Mouse (Mus musculus) liver, embryonic 11.5 days (tissue): ENCODE results near the gene Foxp1. TPM values are rescaled to one million over a fixed set of nuclear protein-coding genes. Genes with fewer than 3 reads are reported as not detected.
A peak's percentile ranks its signal among the peaks of the same experiment; 100 is the strongest.

Experiments
- ATAC-seq: fragments of 200-750 bp; cut with Nextera tagmentation; replicated peaks from 2 replicates; pipeline ENCODE4 v1.8.0; 2017; ENCODE audit warnings: moderate number of reproducible peaks, mild to moderate bottlenecking, moderate TSS enrichment, moderate library complexity; ENCODE audit not compliant: low FRiP score
- DNase-seq: peaks from one replicate; pipeline ENCODE4 v3.0.0-alpha.2; 2017; ENCODE audit warnings: low spot score
- H3K27ac ChIP-seq: fragments of 300-500 bp; sonication (generic); 2 replicates; pipeline ENCODE4 v1.5.1; 2014; ENCODE audit warnings: mild to moderate bottlenecking, low read depth, low read length, control low read depth
- H3K27me3 ChIP-seq: fragments of 300-500 bp; sonication (generic); replicated peaks from 2 replicates; pipeline ENCODE4 v1.6.1; 2014; ENCODE audit warnings: low read length, mixed read lengths; ENCODE audit not compliant: control insufficient read depth, insufficient read depth
- H3K36me3 ChIP-seq: fragments of 300-500 bp; sonication (generic); 2 replicates; pipeline ENCODE4 v1.6.1; 2014; ENCODE audit warnings: mild to moderate bottlenecking, low read length, moderate library complexity, mixed read lengths; ENCODE audit not compliant: control insufficient read depth, insufficient read depth
- H3K4me1 ChIP-seq: fragments of 300-500 bp; sonication (generic); replicated peaks from 2 replicates; pipeline ENCODE4 v1.6.1; 2014; ENCODE audit warnings: low read length, mixed read lengths; ENCODE audit not compliant: control insufficient read depth, insufficient read depth
- H3K4me2 ChIP-seq: fragments of 300-500 bp; sonication (generic); 2 replicates; pipeline ENCODE4 v1.6.1; 2014; ENCODE audit warnings: mild to moderate bottlenecking, control low read depth, moderate library complexity
- H3K4me3 ChIP-seq: fragments of 300-500 bp; sonication (generic); 2 replicates; pipeline ENCODE4 v1.5.1; 2014; ENCODE audit warnings: low read depth, low read length, control low read depth
- H3K9ac ChIP-seq: fragments of 300-500 bp; sonication (generic); 2 replicates; pipeline ENCODE4 v1.6.1; 2014; ENCODE audit warnings: low read depth, low read length, control low read depth
- H3K9me3 ChIP-seq: fragments of 300-500 bp; sonication (generic); 2 replicates; pipeline ENCODE4 v1.6.1; 2016; ENCODE audit warnings: low read length, inconsistent platforms, mixed read lengths; ENCODE audit not compliant: control insufficient read depth
- WGBS: fragments of 180-500 bp; shearing (Covaris S2); extraction: QIAGEN DNeasy Blood & Tissue Kit; methylation state at CpG from one replicate; pipeline ENCODE4 v1.1.7; 2014; 5-methylcytosine and 5-hydroxymethylcytosine counted together
- polyA plus RNA-seq: library from polyadenylated mRNA; unstranded; fragments of >200 nt; fragmentation: Nextera tagmentation; extraction: Ambion mirVana; gene quantifications from 2 replicates; pipeline ENCODE4 v1.2.1, GENCODE M21; 2014

The Foxp1 gene
- polyA plus RNA-seq, 1 experiment from 2014 or later = 62.1 TPM

DNA sequence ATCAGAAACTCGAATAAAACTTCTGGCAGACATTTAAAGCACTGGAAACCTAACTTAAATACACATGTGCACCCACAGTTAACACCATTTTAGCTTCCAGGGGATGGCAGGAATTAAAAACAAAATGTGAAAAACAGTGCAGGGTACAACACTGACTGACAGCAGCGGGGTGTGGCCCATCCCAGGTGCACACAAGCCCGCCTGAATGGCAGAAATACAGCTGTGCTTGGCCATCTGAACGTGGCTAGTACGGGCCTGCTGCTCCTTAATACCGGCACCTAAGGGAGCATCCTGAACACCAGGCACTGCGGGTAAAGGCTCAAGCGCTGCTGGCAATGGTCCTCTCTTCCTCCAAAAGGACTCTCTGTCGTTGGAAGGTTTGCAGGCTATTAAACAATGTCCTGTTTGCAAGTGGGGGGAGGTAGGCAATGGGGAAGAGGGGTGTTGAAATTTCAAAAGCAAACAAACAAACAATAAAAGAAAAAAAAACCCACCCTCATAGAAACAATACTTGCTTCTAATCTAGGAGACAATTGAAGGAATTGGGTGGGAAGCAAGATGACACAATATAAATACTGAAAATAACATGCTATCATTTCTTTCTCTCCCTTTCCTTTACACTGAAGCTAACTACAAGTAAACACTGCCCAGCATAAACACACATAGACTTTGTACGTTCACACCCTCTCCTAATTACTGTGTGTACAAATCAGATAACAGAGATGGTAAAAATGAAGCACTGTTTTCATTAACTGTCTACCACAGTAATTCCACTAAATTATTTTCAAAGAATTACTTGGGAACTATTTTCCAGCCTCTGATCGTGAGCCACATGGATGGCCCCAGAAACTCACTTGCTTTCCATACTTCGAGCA is 501.7 kb downstream of the Foxp1 start:
- DNase-seq = no peak
- WGBS = 59% methylated on average over 12 of the region's 12 CpGs
- Histone ChIP-seq H3K4me2 (no peak overlapping the region), H3K27ac (no peak overlapping the region), H3K9me3 (no peaks in the 10 kb centered on the region), H3K9ac (no peak overlapping the region), H3K27me3 (no peaks in the 10 kb centered on the region), H3K4me1 (peaks cover 16% of the 10 kb centered on the region), H3K36me3 (no peaks in the 10 kb centered on the region), H3K4me3 (no peak overlapping the region)
- no peak for ATAC-seq

DNA sequence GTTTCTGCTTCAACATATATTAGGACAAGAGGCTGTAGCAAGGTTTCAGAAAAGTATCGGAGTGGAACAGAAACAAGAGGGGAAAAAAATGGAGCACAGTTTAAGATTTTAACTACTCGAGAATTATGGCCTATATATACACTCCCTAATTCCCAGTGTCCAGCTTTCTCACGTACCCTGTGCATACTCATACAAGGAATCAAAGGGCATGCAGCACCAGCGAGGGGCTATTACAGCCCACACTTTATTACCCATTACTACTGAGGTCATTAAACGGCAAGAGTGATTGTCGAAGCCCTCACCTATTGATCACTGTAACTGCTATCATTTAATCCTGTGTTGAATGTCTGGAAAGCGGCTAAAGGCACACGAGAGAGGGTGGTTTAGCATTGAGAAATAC is 502.8 kb downstream of the Foxp1 start:
- 67% methylated on average over 8 of the region's 8 CpGs for WGBS
- H3K4me3 ChIP-seq = no peak overlapping the region
- H3K36me3 ChIP-seq = peaks cover 3% of the 10 kb centered on the region; the same call in 1 of the 2 replicates
- no peak overlapping the region for H3K9ac ChIP-seq
- no peaks in the 10 kb centered on the region for H3K27me3 ChIP-seq
- H3K4me2 ChIP-seq = no peak overlapping the region
- DNase-seq (no peak), ATAC-seq (no peak)
- no peaks in the 10 kb centered on the region for H3K9me3 ChIP-seq
- H3K4me1 ChIP-seq = peaks cover 10% of the 10 kb centered on the region; the same call in 1 of the 2 replicates
- no peak overlapping the region for H3K27ac ChIP-seq

DNA sequence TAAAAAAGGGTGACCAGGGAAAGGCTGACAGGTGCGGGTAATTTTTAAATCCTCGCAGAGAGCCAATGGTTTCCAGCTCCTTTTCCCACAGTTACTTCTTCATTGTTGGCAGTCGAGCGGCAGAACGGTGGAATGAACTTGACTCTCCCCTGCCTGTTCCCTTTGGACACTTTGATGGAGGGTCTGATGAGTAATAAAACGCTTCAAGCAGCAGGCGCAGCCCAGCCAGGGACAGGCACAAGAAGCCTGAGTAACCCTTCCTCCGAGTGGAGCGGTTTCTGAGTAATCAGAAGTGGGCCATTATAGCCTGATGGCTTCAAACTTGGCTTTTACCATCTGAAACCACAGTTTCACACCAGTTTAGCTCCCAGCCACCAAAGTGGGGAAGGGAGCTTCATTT is 503.3 kb downstream of the Foxp1 start:
- no peak for ATAC-seq
- Histone ChIP-seq H3K36me3 (peaks cover 7% of the 10 kb centered on the region; the same call in 1 of the 2 replicates), H3K4me3 (no peak overlapping the region), H3K27me3 (no peaks in the 10 kb centered on the region), H3K9me3 (no peaks in the 10 kb centered on the region), H3K4me2 (no peak overlapping the region), H3K27ac (no peak overlapping the region; the same call in 1 of the 2 replicates), H3K9ac (no peak overlapping the region), H3K4me1 (peaks cover 11% of the 10 kb centered on the region)
- WGBS = 75% methylated on average over 9 of the region's 9 CpGs
- DNase-seq = no peak

DNA sequence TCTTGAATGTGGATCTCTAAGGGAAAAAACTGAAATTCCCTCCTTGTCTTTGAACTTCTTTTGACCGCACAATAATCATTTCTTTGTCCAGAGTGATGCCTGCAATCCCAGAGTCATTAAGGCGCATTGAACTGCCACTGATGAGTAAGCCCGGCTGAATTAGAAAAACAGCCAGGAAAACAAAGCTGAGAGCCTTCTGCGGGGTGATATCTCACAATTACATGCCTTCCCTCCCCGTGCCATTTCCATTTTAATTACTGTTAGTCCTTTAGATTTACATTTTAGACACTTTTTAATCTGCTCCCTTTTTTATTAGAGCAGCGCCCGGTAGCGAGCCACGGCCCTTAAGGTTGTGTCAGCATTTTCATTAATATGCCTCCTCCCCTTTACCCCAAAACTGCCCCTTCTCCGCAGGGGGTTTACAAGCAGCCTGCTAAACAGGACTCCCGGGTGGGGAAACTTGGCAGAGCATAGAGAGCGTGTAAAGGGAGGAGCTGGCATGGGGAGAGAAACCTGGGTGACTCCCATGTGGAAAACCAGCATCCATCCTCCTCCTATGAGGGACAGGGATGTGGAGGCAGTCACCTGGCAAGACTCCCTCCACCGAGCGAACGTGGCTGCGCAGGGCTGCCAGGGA is 508.5 kb downstream of the Foxp1 start:
- DNase-seq = no peak
- no peak for ATAC-seq
- no peaks in the 10 kb centered on the region for H3K9me3 ChIP-seq
- peaks cover 16% of the 10 kb centered on the region; the same call in 1 of the 2 replicates for H3K36me3 ChIP-seq
- no peak overlapping the region for H3K4me2 ChIP-seq
- H3K9ac ChIP-seq = no peak overlapping the region
- peaks cover 25% of the 10 kb centered on the region for H3K4me1 ChIP-seq
- no peak overlapping the region for H3K27ac ChIP-seq
- 68% methylated on average over 16 of the region's 16 CpGs for WGBS
- H3K27me3 ChIP-seq = no peaks in the 10 kb centered on the region
- no peak overlapping the region for H3K4me3 ChIP-seq

DNA sequence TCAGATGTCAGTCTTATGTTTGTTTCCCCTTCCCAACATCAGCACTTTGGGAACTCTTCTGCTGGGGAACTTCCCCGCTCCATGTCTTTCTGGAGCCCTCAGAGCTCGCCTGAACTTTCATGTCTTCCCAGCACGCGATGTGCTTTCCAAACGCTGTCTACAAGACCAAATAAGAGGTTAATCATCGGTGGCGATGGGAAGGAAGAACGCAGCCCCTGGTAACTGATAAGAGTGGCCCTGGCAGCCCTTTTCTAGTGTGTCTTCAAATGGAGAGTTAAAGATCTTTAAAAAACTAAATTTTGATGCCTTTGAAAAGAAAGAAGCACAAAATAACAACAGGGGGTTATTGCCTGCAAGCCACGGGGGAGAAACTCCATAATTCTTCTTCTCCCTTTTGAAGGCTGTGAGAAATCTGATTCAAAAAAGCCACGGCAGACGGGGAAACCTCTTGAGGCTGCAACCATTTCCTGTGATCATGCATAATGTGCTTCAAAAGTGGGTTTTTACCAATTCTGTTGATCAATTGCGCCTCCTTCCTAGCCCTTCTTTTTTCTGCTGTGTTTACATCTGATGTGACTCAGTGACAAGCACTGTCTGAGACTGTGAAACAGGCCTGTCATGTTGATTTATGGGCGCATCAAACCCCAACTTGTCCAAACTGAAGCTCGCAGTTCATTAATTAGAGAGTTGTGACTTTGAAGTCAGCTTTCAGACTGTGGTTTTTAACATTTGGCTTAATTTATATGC is 509.2 kb downstream of the Foxp1 start:
- H3K27me3 ChIP-seq = no peaks in the 10 kb centered on the region
- H3K9me3 ChIP-seq = peaks cover 3% of the 10 kb centered on the region; the same call in 1 of the 2 replicates
- peaks cover 25% of the 10 kb centered on the region for H3K4me1 ChIP-seq
- H3K36me3 ChIP-seq = peaks cover 21% of the 10 kb centered on the region
- H3K4me3 ChIP-seq = no peak overlapping the region
- H3K9ac ChIP-seq = no peak overlapping the region
- WGBS = 22% methylated on average over 14 of the region's 14 CpGs
- H3K4me2 ChIP-seq = peak overlapping the region; percentile 11; the same call in 1 of the 2 replicates
- no peak overlapping the region for H3K27ac ChIP-seq
- DNase-seq (no peak), ATAC-seq (no peak)

DNA sequence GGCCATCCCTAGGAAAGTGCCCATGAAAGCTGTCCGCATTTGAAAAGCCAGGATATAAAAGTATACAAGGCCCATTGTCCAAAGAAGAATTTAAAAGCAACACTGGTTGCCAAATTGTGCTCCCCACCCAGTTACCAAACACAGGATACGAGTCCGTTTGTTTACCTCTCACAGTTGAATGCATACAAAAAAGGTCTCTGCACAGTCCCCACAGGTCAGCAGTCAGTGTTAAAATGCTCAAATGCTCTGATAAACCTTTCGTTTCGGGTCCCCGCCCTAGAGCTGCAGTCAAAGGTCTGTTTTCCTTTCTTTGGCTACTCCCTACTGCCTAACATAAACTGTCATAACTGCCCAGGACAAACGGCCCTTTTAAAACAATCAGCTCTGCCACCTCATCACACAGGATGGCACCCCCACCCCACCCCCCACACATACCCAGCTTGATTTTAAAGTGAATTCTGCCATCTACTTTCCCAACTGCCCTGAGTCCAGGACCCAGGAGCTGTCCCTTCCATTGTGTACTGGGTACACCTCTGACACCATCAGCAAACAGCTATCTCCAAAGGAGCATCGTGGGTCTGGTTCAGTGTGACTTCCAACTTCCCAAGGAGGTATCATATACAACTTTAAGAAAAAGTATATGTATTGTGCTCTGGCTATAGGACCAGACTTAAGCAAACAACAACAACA is 510.5 kb downstream of the Foxp1 start:
- WGBS = 45% methylated on average over 8 of the region's 8 CpGs
- no peak overlapping the region for H3K4me3 ChIP-seq
- H3K4me1 ChIP-seq = peaks cover 25% of the 10 kb centered on the region
- peak; percentile 65 for ATAC-seq
- H3K4me2 ChIP-seq = no peak overlapping the region
- H3K36me3 ChIP-seq = peaks cover 22% of the 10 kb centered on the region
- DNase-seq = no peak
- H3K27ac ChIP-seq = no peak overlapping the region
- H3K27me3 ChIP-seq = no peaks in the 10 kb centered on the region
- H3K9ac ChIP-seq = no peak overlapping the region
- H3K9me3 ChIP-seq = peaks cover 3% of the 10 kb centered on the region; the same call in 1 of the 2 replicates

DNA sequence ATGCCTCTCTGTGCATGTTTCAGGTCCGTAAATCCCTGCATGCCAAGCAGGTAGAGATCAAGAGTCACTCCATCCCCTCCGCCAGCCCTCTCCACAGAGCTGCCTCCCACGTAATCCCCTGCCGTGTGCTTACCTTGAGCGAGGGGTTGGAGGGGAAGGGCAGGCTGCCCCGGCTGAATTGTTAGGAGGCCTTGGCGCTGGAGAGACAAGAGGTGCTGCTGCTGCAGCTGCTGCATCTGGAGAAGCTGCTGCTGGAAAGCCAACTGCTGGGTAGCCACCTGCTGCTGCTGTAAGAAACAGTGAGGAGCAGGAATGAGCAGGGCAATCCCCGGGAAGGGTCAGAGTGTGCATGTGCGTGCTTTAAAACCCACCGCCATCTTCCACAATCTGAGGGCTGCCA is 512.8 kb downstream of the Foxp1 start:
- no peak overlapping the region for H3K4me2 ChIP-seq
- DNase-seq (no peak), ATAC-seq (no peak)
- WGBS = 72% methylated on average over 9 of the region's 10 CpGs
- H3K27ac ChIP-seq = no peak overlapping the region
- H3K27me3 ChIP-seq = no peaks in the 10 kb centered on the region
- H3K4me3 ChIP-seq = no peak overlapping the region
- no peak overlapping the region for H3K9ac ChIP-seq
- H3K36me3 ChIP-seq = peaks cover 23% of the 10 kb centered on the region
- H3K9me3 ChIP-seq = peaks cover 3% of the 10 kb centered on the region; the same call in 1 of the 2 replicates
- H3K4me1 ChIP-seq = peaks cover 25% of the 10 kb centered on the region

DNA sequence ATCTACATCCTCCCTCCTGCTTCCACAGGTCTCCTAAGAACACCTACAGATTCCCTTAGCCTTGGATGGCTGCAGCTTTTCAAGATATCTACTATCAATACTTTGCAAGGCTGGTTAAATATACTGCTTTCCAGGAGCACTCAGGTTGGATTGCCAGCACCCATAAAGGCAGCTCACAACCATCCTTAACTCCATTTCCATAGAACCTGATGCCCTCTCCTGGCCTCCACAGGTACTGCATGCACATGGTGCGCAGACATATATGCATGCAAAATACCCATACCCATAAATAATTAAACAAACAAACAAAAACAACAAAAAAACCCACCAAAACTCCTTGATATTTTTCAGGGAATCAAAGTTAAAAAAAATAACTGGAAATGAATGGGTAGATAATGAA is 514.0 kb downstream of the Foxp1 start:
- Histone ChIP-seq H3K4me3 (no peak overlapping the region), H3K9me3 (peaks cover 3% of the 10 kb centered on the region; the same call in 1 of the 2 replicates), H3K36me3 (peaks cover 16% of the 10 kb centered on the region), H3K4me1 (peaks cover 14% of the 10 kb centered on the region), H3K4me2 (no peak overlapping the region), H3K27me3 (no peaks in the 10 kb centered on the region), H3K27ac (no peak overlapping the region), H3K9ac (no peak overlapping the region)
- ATAC-seq (no peak), DNase-seq (no peak)
- 93% methylated on average over 1 of the region's 1 CpGs for WGBS
